Mouse (Mus musculus) midbrain, postnatal 0 days (tissue): ENCODE measurements around the gene Psen1. TPM values are rescaled to one million over a fixed set of nuclear protein-coding genes. Genes with fewer than 3 reads are reported as not detected.
A peak's percentile ranks its signal among the peaks of the same experiment; 100 is the strongest.

Experiments used
- ATAC-seq: fragments of 200-750 bp; cut with Nextera tagmentation; 2 replicates; pipeline ENCODE4 v1.8.0; 2017; ENCODE audit warnings: moderate number of reproducible peaks, mild to moderate bottlenecking, moderate TSS enrichment, moderate library complexity; ENCODE audit not compliant: low FRiP score
- DNase-seq: peaks from one replicate; pipeline ENCODE4 v3.0.0-alpha.2; 2015; ENCODE audit warnings: low spot score
- H3K27ac ChIP-seq: fragments of 300-500 bp; sonication (generic); 2 replicates; pipeline ENCODE4 v1.5.1; 2014; ENCODE audit warnings: low read depth, mild to moderate bottlenecking, low read length, mixed read lengths
- H3K27me3 ChIP-seq: fragments of 300-500 bp; sonication (generic); 2 replicates; pipeline ENCODE4 v1.6.1; 2014; ENCODE audit warnings: low read length, control low read depth, mixed read lengths; ENCODE audit not compliant: insufficient read depth
- H3K36me3 ChIP-seq: fragments of 300-500 bp; sonication (generic); 2 replicates; pipeline ENCODE4 v1.6.1; 2014; ENCODE audit warnings: low read length, control low read depth, mixed read lengths; ENCODE audit not compliant: insufficient read depth
- H3K4me1 ChIP-seq: fragments of 300-500 bp; sonication (generic); 2 replicates; pipeline ENCODE4 v1.6.1; 2014; ENCODE audit warnings: mild to moderate bottlenecking, control low read depth, antibody characterized with exemption, low read length, mixed read lengths; ENCODE audit not compliant: insufficient read depth
- H3K4me2 ChIP-seq: fragments of 300-500 bp; sonication (generic); 2 replicates; pipeline ENCODE4 v1.6.1; 2014; ENCODE audit warnings: low read depth, mild to moderate bottlenecking, low read length, mixed read lengths; ENCODE audit not compliant: poor library complexity, severe bottlenecking
- H3K4me3 ChIP-seq: fragments of 300-500 bp; sonication (generic); 2 replicates; pipeline ENCODE4 v1.5.1; 2014; ENCODE audit warnings: low read depth, mild to moderate bottlenecking, low read length, moderate library complexity
- H3K9ac ChIP-seq: fragments of 300-500 bp; sonication (generic); replicated peaks from 2 replicates; pipeline ENCODE4 v1.6.1; 2014; ENCODE audit warnings: mild to moderate bottlenecking, low read length, moderate library complexity, mixed read lengths; ENCODE audit not compliant: poor library complexity, severe bottlenecking
- H3K9me3 ChIP-seq: fragments of 300-500 bp; sonication (generic); 2 replicates; pipeline ENCODE4 v1.6.1; 2016; ENCODE audit warnings: low read length, control low read depth
- CTCF ChIP-seq: IDR thresholded peaks from 2 replicates; pipeline ENCODE4 v1.5.1; 2016; ENCODE audit warnings: antibody characterized with exemption, mild to moderate bottlenecking
- WGBS: fragments of 180-500 bp; shearing (Covaris S2); extraction: QIAGEN DNeasy Blood & Tissue Kit; methylation state at CpG from one replicate; pipeline ENCODE4 v1.1.7; 2014; 5-methylcytosine and 5-hydroxymethylcytosine counted together
- polyA plus RNA-seq: library from polyadenylated mRNA; unstranded; fragments of >200 nt; fragmentation: Nextera tagmentation; extraction: Ambion mirVana; gene quantifications from 2 replicates; pipeline ENCODE4 v1.2.1, GENCODE M21; 2015
- total RNA-seq: library from RNA; depleted of rRNA; stranded (reverse); fragments of >200 nt; gene quantifications from 2 replicates; pipeline ENCODE4 v1.2.3, GENCODE M21; 2014

The Psen1 gene
- total and polyA plus RNA-seq, 2 experiments from 2014 or later = 57.1 to 64.6 TPM

- Histone ChIP-seq H3K4me1 (no peaks in the 10 kb centered on the region), H3K9me3 (no peaks in the 10 kb centered on the region), H3K27me3 (no peaks in the 10 kb centered on the region), H3K9ac (no peak overlapping the region), H3K27ac (no peak overlapping the region), H3K4me3 (no peak overlapping the region), H3K4me2 (no peak overlapping the region), H3K36me3 (no peaks in the 10 kb centered on the region)
- no peak for TF ChIP-seq CTCF
- no peak for DNase-seq
- 61% methylated on average over 2 of the region's 2 CpGs for WGBS
- ATAC-seq = no peak
Measured at GRCm38 (mm10) chr12:83752495-83752894, 64.5 kb downstream of the Psen1 start.

- TF ChIP-seq CTCF = no peak
- DNase-seq (no peak), ATAC-seq (no peak)
- WGBS = 74% methylated on average over 10 of the region's 10 CpGs
- Histone ChIP-seq H3K4me1 (no peaks in the 10 kb centered on the region; the same call in 1 of the 2 replicates), H3K27ac (no peak overlapping the region), H3K36me3 (no peaks in the 10 kb centered on the region), H3K9me3 (no peaks in the 10 kb centered on the region), H3K9ac (no peak overlapping the region), H3K4me3 (no peak overlapping the region), H3K27me3 (no peaks in the 10 kb centered on the region), H3K4me2 (no peak overlapping the region)
Measured at GRCm38 (mm10) chr12:83758735-83759134, 70.8 kb downstream of the Psen1 start.

- Histone ChIP-seq H3K27ac (no peak overlapping the region), H3K4me1 (no peaks in the 10 kb centered on the region; the same call in 1 of the 2 replicates), H3K9me3 (no peaks in the 10 kb centered on the region), H3K36me3 (no peaks in the 10 kb centered on the region), H3K9ac (no peak overlapping the region), H3K4me3 (no peak overlapping the region), H3K4me2 (no peak overlapping the region), H3K27me3 (no peaks in the 10 kb centered on the region)
- DNase-seq = no peak
- ATAC-seq = no peak
- WGBS = 95% methylated on average over 2 of the region's 2 CpGs
- TF ChIP-seq CTCF = no peak
Measured at GRCm38 (mm10) chr12:83760201-83760600, 72.2 kb downstream of the Psen1 start.

GRCm38 (mm10) chr12:83762706-83763105 is 74.8 kb downstream of the Psen1 start:
- no peak for ATAC-seq
- no peaks in the 10 kb centered on the region for H3K9me3 ChIP-seq
- H3K36me3 ChIP-seq = no peaks in the 10 kb centered on the region
- H3K4me1 ChIP-seq = no peaks in the 10 kb centered on the region; the same call in 1 of the 2 replicates
- no peak overlapping the region for H3K9ac ChIP-seq
- H3K4me3 ChIP-seq = no peak overlapping the region
- no peak overlapping the region for H3K4me2 ChIP-seq
- no peaks in the 10 kb centered on the region for H3K27me3 ChIP-seq
- WGBS = 29% methylated on average over 4 of the region's 4 CpGs
- H3K27ac ChIP-seq = no peak overlapping the region
- TF ChIP-seq CTCF = no peak
- DNase-seq = no peak

- Histone ChIP-seq H3K9ac (peak within 1 kb of the TSS; percentile 51), H3K4me1 (no peaks in the 10 kb centered on the region; the same call in 1 of the 2 replicates), H3K4me3 (peak within 1 kb of the TSS; percentile 29), H3K36me3 (no peaks in the 10 kb centered on the region), H3K27me3 (no peaks in the 10 kb centered on the region), H3K9me3 (no peaks in the 10 kb centered on the region), H3K27ac (no peak within 1 kb of the TSS), H3K4me2 (peak within 1 kb of the TSS; percentile 68)
- DNase-seq = no peak
- TF ChIP-seq CTCF = no peak
- 12% methylated on average over 26 of the region's 31 CpGs for WGBS
- ATAC-seq = peak; percentile 39; the same call in 1 of the 2 replicates
Measured at GRCm38 (mm10) chr12:83763311-83764043, 75.5 kb downstream of the Psen1 start, which contains the start of gene Papln. TSS of gene Papln (plus strand) at chr12:83763634.

GRCm38 (mm10) chr12:83764044-83764365 is 76.1 kb downstream of the Psen1 start:
- WGBS = 10% methylated on average over 14 of the region's 14 CpGs
- no peak for TF ChIP-seq CTCF
- no peaks in the 10 kb centered on the region for H3K27me3 ChIP-seq
- no peaks in the 10 kb centered on the region for H3K9me3 ChIP-seq
- H3K4me2 ChIP-seq = peak overlapping the region; percentile 68
- ATAC-seq (no peak), DNase-seq (no peak)
- H3K4me3 ChIP-seq = peak overlapping the region; percentile 29
- no peak overlapping the region for H3K27ac ChIP-seq
- no peaks in the 10 kb centered on the region for H3K36me3 ChIP-seq
- H3K9ac ChIP-seq = peak overlapping the region; percentile 51
- no peaks in the 10 kb centered on the region; the same call in 1 of the 2 replicates for H3K4me1 ChIP-seq
